Mouse (Mus musculus) thymus, adult 18-20 months (tissue): ENCODE measurements around the gene Sf3b6.
"Not testable (repeated sequence)": the region's sequence is repeated elsewhere in the genome, so short reads cannot be mapped to it uniquely, and the experiment has no call there.

Experiments used
- DNase-seq, 2 experiments: peaks; one replicate each; pipeline ENCODE4 v3.0.0; 2022; ENCODE audit warnings: mixed read lengths in 2 of 2

The Sf3b6 gene

DNA sequence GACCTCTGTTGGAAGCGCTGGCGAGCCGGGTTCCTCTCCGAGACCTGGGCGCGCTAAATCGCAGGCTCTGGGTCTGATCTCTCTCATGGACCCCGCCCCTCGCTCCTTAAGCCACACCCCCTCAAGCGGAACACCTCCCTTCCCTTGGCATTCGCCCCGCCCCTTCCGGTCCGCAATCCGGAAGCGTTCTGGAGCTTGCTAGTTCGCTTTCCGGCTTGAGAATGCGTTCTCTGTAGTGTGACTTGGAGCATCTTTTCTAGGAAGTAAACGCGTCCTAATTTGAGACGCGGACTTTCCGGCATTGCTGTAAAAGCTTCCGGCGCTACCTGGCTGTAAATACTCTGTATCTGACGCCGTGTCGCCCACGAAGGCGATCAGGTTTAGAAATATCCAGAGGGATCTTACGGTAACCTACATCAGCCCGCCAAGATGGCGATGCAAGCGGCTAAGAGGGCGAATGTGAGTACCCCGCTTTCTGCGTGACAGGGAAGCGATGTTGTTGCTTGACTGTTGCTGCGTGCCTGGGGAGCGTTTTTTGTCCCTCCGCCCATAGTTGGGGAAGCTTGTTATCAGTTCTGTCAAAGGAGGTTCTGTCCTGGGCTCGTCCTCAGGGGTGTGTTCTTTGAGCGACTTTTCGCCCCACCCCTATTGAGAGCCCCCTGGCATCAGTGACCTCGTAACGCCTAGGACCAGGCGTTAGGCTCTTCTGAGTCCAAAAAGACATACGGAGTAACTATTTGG lies at the start of gene Sf3b6:
Gene Sf3b6, plus strand, starts transcription at position 184 of the 741 bp plus-strand sequence.
- DNase-seq: peak; percentile 97 to 98

DNA sequence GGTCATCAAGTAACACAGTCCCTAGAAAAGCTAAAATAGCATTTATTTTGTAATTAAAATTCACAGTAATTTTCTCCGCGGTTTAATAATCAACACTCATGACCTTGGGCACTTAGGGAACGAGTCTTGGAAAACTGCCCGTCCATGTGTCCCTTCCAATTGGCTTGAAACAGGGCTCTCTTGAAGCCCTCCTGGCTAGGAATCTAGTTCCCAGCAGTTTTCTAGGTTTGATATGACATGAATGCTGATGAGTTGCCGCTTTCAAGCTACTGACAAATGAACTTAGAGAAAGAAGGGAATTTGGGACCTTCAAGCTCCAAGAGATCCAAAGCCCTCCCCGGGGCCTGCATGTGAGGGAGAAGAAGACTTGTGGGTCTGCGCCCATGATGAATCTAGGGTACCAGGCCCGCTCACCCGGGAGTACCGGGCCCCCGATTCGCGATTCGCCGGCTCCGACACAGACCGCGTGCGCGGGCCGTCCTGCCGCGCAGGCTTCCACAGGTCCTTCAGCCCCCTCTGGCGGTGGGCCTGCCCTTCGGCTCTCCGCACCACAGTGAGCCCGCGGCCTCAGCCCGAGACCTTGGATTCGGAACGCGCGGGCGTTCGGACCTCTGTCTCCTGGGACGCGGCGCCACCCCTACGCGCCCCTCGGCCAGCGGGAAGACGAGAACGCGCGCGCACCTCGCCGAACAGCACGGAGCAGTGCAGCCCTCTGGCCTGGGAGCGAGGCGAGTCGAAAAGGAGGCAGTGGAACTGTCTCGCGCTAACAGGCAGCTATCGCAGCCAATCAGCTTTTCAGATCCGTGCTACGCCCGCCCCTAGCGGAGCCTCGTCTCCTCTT lies 48.6 kb upstream of the Sf3b6 start, which contains the start of the genes Pfn4 and Fam228b:
Gene Pfn4, plus strand, starts transcription at position 531 of the 841 bp plus-strand sequence.
Gene Fam228b, minus strand, starts transcription at position 776 of the 841 bp plus-strand sequence.
- peak; percentile 87 to 94 for DNase-seq

DNA sequence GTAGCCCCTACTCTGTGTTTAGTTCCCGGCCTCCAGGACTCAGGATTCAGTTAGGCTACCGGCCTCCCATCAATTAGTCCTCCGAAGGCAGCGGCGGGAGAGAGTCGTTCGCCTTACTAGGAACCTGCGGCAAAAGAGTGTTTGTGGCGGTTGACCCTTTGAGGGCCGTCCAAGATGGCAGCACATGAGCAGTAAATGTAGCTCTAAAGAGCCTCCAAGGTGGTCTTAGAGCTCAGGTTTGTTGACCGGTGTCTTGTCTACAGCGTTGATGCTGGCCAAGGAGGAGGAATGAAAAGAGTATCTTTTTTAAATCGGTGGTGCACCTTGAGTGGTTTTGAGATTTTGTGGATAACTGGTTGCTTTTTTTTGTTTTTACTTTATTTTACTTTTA lies 48.0 kb upstream of the Sf3b6 start:
- no peak for DNase-seq

DNA sequence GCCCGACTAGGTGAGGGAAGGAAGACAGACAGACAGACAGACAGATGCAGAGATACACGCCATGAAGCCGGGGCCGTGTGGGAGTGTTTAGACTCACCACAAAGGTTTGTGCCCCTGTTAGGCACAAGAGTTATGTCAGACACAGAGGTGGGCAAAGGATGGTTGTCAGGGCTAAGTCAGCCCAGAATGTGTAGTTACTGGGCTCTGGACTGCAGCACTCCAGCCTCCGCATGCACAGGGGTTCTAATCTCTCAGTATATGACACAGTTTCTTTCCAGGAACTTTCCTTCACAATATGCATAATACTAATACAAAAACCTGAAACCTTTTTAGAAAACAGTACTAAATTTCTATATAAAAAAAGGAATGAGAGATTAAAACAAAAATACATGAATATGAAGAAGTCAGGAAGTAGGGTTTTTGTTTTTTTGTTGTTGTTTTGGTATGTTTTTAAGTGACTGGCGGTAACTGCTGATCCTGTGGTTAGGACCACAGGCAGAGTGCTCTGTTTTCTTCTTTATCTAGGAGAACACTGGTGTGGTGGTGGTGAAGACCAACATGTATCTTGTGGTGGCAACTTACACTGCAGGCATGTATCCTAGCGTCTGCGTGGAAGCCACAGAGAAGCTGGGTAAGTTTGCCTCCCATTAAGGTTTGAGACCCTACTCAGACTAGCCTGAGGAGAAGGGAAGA lies 42.3 kb upstream of the Sf3b6 start:
- no peak for DNase-seq

DNA sequence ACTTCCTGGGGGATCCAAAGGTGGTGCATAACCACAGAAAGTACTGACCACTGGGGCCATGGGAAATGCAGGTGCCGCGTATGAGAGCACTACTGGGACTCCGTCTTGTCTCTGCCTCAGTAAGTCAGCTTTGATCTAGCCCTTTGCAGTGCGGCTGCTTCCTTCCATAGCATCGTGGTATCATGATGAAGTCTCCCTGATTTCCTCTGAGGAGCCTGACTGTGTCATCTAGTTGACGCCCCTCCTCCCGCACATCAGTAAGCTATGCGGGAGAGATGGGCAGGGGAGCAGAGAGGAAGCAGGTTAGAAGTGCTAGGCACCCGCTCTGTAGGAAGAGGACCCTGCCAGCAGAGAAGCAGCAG lies 41.8 kb upstream of the Sf3b6 start:
- DNase-seq: peak in 1 of 2 experiments; percentile 24

DNA sequence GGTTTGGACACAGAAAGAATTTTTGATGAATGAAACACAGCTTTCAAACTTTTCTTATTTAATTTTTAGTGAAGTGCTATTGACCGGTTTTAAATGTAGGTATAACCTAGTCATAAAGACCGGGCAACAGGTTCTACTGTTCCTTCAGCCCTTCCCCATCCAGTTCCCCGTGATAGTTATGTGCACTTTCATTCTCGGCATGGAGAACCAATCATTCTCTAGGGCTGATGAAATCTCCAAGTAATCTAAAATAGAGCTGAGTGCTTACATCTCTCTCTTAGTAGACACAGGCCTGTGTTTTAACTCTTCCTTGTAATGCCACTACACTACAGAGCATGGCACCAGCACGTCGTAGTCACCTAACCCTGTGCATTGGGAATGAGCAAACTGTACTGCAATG lies 39.6 kb upstream of the Sf3b6 start:
- DNase-seq: no peak

DNA sequence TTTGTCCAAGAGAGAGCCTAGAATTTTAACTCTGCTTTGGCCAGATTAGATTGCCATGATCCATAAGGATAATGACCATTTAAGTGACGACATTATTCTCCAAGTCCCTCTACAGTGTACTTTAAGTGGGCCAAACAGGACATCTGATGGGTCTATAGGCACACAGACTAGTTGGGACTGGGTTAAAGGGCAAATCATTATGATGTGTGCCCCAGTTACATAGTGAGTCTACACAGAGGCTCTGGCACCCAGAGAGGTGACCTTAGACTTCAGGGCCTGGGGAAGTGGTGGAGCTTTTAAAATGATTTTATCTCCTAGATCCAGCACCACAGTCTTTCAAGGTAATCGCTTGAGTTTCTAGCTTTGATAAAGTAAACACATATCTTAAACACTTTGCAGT lies 37.1 kb upstream of the Sf3b6 start:
- DNase-seq: no peak

DNA sequence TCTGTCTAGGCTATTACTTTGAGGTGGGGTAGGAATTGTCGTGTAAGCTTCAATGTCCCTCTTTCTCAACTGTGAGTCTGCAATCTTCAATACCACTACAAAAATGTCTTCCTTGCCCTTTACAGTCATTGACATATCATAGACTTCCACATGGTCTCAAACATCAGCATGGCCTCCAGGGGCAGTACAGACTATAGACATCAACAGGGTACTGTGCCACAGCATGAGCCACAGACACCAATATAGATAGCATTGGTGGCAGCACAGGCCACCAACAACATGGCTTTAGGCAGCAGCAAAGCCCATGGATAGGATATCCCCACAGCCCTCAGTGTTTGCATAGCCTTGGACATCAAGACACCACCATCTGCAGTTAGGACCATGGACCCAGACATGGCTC lies 36.1 kb upstream of the Sf3b6 start:
- no peak for DNase-seq

DNA sequence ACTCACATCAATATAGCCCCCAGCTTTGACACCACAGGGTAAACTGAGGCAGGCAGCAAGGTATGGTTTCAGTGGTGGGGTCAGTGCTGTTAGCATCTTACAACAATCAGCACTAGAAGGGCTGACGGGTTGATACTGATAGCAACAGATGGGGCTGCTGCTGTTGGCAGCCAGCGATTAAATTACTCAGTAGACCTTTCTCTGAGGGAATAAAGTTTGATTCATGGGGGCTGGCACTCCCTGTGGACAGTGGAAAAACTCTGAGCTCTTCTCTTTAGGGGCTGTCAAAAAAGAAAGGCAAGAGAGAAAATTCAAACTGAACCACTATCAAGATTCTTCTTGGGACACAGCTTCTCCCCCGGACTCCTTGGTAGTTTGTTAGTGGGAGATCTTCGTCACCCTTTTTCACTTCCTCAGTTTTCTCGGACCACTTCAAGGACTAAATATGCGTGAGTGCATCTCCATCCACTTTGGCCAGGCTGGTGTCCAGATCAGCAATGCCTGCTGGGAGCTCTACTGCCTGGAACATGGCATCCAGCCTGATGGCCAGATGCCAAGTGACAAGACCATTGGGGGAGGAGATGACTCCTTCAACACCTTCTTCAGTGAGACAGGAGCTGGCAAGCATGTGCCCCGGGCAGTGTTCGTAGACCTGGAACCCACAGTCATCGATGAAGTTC lies 35.5 kb upstream of the Sf3b6 start:
- not testable (repeated sequence) for DNase-seq

DNA sequence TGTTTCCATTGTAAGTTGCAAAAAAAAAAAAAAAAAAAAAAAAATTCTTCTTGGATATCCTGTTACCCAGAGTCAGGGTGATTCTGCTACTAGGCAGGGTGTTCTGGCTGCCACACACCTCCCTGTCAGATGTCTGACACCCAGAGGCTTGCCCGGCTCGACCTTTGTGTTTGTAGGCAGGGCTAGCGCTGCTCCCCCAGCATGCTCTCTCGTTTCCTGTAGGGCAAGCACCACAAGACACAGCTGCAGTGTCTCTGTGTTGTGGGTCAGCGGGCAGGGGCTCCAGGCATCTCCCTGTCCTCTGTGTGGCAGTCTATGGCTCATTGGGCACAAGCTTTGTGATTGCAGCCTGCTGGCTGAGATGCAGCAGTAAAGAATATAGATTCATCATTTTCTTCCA lies 33.7 kb upstream of the Sf3b6 start:
- peak in 1 of 2 experiments; percentile 29 for DNase-seq

DNA sequence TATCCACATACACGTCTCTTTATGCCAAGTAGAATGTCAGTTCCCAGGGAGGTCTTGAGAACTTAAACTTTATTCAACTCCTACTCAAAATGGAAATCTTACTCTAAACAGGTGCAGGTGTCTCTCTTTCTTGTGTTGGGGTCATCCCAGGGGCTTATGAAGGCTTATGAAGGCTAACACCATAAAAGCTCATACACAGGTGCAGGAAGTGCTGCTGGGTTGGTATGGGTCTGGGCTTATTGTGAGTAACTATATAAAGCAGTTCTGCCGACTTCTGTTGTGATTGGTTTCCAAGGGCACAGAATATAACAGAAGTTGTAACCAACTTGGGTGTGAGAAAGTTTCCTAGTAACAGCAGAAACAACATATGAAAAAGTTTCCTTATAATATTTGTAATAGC lies 32.9 kb upstream of the Sf3b6 start:
- no peak for DNase-seq

DNA sequence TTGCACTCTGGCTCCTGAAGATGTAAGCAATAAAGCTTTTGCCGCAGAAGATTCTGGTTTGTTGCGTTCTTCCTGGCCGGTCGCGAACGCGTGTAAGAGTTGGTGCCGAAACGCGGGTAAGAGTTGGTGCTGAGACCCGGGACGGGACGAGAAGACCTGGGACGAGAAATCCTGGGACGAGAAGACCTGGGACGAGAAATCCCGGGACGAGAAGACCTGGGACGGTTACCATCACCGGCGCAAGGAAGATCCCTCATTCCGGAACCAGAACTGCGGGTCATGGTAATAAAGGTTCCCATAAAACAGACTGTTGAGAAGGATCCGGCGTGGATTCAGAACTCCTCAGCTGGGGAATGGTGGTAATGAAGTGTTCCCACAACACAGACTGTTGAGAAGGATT lies 29.2 kb upstream of the Sf3b6 start:
- not testable (repeated sequence) for DNase-seq

DNA sequence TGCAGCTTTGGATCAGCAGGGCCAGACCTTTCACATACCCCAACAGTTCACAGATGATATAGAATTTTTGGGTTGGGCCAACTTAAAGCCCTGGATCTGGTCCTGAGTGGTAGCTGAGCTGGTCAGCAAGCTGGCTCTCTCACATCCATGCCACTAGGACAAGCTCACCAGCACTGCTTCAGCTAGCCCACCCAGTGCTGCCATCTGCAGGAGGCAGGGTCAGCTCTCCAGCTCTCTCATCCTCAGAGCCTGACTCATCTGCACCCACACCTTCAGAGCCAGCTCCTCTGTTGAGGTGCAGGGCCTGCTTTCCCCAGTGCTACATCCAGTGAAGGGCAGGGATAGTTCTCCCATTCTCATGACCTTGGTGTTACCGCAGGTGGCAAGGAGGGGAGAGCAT lies 23.6 kb upstream of the Sf3b6 start:
- DNase-seq: no peak

DNA sequence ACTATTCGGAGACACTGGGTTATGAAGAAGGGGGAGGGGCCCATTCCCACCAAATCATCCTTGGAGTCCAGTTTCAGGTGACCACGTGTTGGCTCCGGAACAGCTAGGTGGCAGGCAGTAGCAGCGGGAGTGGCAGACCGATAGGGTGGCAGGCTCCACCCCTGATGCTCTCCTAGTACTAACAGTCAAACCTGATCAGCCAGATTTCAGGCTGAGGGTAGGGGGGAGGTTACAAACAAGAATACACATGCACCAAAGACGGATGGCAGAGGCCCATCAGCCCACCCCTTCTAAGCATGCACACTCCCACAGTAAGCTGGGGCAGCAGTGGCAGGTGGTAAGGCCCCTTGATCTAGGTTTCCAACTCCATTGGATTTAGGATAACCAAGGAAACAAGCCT lies 19.9 kb upstream of the Sf3b6 start:
- DNase-seq: not testable (repeated sequence)

DNA sequence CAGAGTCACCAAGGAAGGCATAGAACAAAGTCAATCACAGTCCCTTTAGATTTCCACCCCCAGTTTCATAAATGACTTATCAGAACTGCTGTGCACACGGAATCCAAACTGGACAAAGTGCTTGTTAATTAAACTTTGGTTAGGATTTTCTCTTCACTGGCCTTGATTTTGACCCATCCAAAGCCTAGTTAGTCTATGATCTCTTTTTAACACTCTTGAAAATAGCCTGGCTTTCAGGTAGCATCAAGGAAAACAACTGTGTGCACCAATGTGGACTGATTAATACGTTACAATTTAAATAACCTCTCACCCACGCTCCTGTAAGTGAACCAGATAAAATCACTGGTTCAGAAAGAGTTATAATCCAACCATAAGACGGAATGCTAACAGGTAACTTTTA lies 6.3 kb upstream of the Sf3b6 start:
- no peak for DNase-seq

DNA sequence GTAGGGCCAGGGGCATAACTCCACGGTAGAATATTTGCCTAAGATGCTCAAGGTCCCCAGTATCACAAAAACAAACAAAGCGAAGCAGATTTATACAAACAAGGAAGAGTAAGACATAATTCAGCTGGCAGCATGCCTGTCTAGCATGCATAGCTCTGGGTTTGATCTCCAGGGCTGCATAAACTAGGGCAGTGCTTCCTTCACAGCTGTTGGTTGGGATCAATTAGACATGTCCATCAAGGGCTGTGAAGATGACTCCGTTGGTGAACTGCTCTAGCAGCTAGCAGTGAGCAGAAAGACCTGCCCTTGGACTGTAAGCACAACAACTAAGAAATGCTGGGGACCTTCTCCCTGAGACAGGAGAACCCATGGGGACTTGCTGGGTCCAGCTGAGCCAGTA lies 5.6 kb upstream of the Sf3b6 start:
- DNase-seq: no peak

DNA sequence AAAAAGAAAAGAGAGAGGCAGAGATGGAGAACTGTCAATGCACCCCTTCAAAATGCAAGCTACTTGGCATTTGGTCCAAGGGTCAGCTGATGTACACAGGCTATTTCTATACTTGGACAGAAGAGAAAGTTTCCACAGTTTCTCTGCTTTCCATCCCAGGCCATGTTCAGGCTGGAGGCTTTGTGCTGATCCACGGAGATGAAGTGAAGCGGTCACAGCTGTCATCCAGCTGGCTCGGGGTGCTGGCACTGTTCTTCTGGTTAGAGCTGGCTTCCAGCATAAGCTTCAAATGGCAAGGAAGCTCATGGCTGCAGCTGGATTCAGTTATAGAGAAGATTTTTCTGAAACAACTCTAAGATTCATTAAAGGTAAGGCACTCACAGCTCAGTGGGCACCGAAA lies 3.7 kb upstream of the Sf3b6 start:
- no peak for DNase-seq

DNA sequence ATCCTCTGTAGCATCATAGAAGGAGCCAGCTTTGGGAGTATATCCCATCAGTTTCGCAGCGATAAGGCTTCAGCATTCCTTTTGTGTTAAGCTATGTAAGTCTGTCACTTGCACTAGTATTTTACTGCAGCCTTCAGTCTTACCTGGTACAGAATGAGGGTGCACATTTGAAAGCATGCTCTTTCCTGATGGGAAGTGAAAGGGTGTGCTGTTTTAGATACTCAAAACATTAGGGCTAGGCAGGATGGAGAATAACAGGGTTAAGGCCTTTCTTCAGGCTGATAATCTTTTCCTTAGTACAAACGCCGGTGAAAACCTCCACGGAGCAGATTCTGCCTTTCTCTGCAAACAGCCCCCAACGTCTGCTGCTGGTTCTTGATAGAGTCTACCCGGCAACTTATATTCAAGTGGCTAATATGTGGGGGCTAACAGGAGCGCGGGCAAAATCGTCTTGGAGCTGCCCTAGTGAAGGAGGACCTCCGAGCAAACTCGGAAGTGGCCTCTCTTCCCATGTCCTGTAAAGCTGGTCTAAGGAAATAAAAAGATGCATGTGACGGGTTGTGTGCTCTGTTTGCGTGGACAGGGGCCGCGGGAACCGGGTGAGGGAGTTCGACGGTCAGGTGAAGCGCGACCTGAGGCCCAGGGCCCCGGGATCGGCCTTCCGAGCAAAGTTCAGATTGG lies 524 bp upstream of the Sf3b6 start:
- no peak for DNase-seq

DNA sequence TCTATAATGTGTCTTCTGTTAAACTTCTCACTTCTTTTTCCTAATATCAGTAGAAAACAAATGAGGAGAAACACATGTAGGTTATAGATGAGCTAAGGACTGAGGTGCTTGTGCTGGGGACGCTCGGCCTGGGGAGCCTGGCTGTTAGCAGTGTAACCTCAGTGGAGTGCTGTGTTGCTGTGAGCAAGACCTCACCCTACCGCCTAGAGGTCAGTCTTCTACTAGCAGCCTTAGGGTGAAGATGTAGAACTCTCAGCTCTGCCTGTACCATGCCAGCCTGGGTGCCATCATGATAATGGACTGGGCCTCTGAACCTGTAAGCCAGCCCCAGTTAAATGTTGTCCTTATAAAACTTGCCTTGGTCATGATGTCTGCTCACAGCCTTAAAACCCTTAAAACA lies 9.9 kb downstream of the Sf3b6 start:
- DNase-seq: no peak

DNA sequence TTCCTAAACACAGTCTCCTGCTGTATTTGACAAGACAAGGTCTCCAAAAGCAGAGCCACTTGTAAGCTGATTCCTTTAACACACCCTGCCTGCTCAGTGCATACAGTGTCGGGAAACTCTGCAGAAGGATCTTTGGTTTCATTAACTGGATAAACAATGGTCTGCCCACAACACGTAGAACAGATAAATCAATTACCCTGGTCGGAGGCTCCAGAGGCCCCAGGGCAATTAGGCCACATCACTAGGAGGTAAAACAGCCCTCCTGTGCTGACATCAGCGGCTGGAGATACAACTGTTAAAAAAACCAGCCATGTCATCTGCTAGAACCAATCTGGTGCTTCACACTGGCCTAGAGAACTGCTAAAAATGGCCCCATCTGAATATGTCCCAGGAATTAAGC lies 19.6 kb downstream of the Sf3b6 start:
- no peak for DNase-seq

DNA sequence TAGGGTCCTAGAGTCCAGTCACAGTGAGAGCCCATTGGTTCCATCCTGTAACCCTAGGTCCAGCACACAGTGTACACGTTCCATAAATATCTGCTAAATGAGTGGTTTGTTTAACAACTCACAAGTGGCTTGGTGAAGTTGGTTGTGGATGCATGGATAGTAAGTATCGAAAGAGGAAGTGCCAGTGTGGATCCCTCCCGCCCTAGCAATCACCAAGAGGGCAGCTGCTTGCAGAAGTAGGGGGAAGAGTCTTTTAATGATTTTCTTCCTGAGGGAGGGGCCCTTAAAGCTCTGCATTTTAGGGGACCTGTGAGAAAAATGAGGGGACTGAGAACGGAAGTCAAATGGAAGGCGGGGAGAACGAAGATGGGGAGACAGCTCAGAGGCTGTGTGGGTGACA lies 22.7 kb downstream of the Sf3b6 start:
- no peak for DNase-seq

DNA sequence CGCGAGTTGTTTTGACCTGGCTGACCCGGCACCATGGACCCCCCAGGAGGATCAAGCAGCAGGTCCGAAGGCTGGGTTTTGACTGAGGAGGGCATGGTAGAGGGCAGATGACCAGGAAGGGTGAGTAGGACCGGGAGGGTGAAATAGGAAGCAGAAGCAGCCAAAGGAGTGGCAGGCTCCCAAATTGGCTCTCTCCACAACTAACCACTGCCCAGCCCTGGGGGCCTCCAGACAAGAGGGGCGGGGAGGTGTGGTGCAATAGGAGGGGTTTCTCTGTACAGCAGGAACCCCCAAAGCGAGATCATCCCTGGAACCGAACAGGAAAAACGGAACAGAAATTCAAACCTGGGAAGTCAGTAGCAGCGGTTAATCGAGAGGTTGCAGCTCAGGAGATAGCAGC lies 23.4 kb downstream of the Sf3b6 start:
- DNase-seq: no peak
